Mouse (Mus musculus) MEL-GATA-1-ER (cell line): Measurements from ENCODE around the gene Sdc4.

Source experiments
- DNase-seq: peaks from one replicate; pipeline ENCODE4 v3.0.0-alpha.2; 2012; ENCODE audit warnings: low read depth; ENCODE audit errors: extremely low read depth

The Sdc4 gene

GRCm38 (mm10) chr2:164431676-164432465 is 11.8 kb downstream of the Sdc4 start:
- no peak for DNase-seq

DNA sequence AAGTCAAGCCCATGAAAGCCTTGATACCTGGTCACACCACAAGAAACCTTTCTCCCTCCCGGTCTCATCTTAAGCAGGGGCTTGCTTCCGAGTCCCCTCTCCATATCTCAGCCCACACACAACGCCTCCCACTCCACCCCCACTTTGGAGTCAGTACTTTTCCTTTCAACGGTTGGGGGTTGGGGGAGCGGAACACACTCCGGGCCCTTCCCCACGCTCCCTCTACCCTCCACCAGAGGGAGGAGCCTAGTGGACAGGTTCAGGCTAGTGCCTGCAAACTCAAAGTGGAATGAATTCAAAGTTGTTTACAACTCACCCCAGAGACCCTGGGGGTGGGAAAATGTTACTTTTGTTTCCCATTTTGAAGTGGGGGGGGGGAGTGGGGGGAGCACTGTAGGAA is 13.0 kb downstream of the Sdc4 start:
- DNase-seq: no peak

GRCm38 (mm10) chr2:164429881-164430615 is 13.6 kb downstream of the Sdc4 start:
- DNase-seq: no peak

GRCm38 (mm10) chr2:164428451-164428850 is 15.2 kb downstream of the Sdc4 start:
- no peak for DNase-seq

- no peak for DNase-seq
Observed at GRCm38 (mm10) chr2:164426952-164427351, 16.7 kb downstream of the Sdc4 start.

GRCm38 (mm10) chr2:164426121-164426520 is 17.6 kb downstream of the Sdc4 start:
- no peak for DNase-seq

- no peak for DNase-seq
Observed at GRCm38 (mm10) chr2:164425401-164425800, 18.3 kb downstream of the Sdc4 start.

GRCm38 (mm10) chr2:164424406-164424805 is 19.3 kb downstream of the Sdc4 start:
- DNase-seq: no peak

- DNase-seq: no peak
Observed at GRCm38 (mm10) chr2:164423464-164423863, 20.2 kb downstream of the Sdc4 start.

DNA sequence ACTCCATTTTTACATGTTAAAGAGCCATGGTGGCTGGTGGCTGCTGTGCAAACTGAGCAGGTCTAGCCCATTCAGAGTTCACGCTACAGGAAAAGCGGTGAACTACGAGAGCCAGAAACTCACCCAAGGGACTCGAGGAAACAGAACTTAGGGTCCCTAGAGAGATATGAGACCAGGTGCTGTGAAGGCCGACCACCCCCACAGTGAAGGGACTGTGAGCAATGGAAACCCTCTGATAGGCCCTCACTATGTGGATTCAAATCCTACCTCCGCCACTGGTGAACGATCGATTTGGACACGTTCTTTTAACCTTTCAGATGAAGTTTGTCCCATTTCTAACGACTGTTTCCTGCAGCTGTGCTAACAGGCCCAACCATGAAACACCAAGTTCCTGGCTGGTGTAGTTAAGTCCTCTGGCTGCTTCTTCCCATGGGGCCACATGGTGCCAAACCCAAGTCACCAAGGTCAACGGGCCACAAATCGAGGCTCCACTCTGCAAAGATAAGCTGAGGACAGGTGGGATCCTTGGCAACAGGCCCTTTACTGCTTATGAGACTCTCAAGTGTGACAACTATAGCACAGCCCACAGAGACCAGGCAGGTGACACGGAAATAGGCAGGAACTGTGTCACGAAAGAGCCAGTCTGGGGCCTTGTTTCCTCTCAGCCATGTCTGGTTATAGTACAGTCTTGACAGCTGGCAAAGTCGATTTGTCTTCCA is 20.9 kb downstream of the Sdc4 start:
- DNase-seq: no peak

DNA sequence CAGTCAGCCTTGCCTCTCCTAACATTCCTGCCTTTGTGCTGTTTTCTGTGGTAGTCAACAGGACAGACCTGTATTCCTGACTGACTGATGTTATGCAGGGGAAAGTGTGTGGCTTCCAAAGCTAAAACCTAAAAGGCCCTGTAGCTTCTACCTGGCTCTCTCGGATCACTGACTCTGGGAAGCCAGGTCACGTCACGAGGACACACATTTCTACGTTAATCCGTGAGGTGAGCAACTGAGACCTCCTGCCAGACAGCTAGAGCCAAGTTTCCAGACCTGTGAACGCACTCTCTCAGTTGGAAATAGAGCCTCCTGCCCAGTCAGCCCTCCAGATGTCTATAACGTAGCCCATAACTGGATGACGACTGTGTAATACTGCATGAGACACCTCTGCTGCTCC is 21.7 kb downstream of the Sdc4 start:
- DNase-seq: no peak

DNA sequence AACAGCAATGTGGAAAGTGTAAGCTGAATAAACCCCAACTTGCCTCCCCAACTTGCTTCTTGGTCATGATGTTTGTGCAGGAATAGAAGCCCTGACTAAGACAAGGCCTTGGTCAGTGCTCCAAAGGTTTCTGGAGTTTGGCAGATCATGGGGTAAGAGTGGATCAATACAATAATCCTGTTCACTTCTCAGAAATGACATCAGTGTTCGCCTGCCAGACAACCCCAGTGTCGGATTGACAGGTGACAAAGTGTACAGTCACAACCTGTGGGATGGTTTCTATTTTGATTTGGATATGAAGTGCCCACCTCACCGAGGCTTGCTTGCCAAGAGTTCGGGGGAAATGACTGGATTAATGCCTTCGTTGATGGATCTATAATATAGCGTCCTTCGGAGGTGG is 22.4 kb downstream of the Sdc4 start:
- no peak for DNase-seq

DNA sequence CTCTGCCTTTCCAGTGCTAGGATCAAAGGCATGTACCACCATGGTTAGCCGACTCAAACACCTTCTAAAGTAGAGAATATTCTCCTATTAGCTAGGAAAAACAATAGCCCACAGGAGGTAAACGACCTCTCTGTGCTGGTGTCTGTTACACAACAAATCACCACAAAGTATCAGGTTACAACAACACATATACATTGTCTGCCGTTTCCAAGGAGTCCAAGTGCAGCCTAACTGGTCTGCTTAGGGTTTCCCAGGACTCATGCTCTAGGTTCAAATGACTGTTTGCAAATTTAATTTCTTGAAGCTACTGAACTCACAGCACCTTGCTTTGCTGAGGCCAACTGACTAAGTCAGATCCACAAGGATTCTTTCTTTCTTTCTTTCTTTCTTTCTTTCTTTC is 24.2 kb downstream of the Sdc4 start:
- no peak for DNase-seq

GRCm38 (mm10) chr2:164418308-164418875 is 25.3 kb downstream of the Sdc4 start:
- no peak for DNase-seq

DNA sequence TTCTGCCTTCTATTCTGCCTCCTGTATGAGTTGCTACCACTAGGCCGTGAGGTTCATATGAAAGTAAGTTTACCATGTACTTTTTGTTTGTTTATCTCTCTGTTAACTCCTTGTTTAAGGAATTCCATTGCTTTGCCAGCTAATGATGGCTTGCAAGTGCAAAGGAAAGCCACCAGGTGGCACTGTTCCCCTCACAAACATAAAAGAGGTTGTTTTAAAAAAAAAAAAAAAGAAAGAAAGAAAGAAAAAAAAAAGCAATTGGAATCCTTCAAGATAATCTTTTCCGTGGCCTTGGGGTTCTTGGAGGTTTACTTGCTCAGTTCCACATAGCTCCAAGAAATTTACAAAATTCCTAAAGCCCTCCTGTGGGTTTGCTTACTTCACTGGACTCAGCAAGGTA is 26.5 kb downstream of the Sdc4 start:
- no peak for DNase-seq

- no peak for DNase-seq
Observed at GRCm38 (mm10) chr2:164414581-164414980, 29.1 kb downstream of the Sdc4 start.

GRCm38 (mm10) chr2:164414167-164414566 is 29.5 kb downstream of the Sdc4 start:
- no peak for DNase-seq

DNA sequence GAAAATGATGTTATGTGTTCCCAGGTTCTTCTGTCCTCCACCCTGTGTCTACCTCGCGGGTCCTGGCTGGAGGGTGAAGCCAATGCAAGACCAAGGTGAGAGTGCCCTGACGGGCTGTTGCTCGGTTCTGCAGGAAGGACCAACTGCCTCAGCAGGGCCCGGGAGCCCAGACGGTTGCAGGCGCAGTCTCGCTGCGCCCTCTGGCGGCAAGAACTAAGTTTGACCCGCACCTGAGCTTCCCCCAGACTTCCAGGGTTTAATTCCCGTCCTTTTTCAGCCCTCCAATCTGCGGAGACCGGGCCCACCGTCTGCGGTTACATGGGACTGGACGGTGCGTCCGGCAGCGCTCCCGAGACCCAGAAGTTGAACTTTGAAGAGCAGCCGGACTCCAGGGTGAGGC is 36.0 kb downstream of the Sdc4 start:
- no peak for DNase-seq

DNA sequence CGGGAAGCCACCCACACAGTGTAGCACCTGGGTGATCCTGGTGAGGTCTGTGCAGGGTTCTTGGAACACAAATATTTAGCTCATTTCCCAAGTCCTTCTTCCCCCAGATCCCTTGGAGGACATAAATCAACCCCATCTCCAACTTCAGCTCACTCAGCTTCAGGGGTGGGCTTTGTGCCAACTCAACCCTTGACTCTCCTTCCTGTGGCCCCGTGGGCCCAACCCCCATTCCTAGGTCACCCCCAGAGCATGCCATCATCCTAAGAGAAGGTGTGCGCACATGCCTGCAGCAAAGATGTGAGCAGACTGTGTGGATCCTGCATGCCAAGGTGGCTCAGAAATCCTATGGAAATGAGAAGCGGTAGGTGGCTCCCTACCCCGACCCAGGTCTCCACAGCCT is 38.2 kb downstream of the Sdc4 start:
- DNase-seq: no peak

DNA sequence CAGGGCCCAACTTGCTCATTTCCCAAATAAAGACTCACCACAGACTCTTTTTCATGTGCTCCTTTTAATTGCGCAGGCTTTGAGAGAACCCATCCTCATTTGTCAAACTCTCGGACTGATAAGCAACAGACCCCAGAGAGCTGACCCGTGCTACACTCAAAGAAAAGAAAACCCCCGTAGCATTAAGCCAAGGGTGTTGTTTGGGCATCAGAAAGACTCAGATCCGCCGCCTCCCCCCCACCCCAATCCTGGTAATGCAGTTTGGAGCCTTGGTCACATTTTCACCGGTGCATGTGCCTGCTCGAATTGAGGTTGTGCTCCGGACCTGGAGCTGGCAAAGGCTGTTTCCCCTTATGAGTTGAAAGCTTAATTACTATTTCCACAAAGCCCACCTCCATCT is 38.6 kb downstream of the Sdc4 start, which contains the start of gene Matn4:
Matn4 (minus strand) TSS at position 101 of the 400 bp plus-strand sequence.
- DNase-seq: no peak

DNA sequence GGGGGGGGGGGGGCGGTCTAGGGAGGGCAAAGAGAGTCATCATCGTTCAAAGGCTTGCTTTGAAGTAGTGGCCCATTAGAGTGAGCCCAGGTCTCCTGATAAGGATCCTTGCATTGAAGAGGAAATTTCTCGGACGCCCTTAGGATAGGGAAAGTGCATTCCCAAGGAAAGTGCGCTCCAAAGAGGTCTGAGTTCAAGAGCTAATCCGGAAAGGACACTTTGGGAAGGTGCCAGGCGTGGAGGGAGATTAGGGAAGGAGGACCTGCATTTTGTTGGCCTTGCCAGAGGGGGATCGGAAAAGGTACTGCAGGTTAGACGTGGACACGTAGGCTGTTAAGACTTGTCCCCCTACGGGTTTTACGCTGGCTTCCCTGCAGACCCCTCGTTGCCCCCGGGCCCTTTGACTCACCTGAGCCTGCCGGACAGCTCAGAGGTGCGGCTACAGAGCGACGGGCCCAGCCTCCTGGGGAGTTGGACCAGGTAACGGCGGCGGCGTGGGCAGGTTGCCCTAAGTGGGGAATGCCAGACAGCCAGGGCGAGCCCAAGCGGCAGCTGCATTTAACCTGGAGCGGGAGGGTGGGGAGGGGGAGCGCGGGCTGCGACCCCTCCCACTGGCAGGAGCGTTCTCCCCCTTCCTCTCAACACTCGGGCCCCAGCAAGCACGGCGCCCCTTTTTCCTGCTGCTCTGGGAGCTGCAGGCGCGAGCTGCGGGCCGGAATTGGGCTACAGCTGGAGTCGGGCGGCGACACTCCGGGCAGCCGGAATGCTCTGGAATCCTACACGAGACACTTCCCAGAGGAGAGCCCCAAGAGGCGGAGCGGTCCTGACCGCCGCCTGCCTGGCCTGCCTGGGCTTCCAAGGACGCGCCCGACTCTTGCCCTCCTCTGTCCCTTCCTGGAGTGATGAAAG is 39.4 kb downstream of the Sdc4 start:
- DNase-seq: no peak
